Mouse (Mus musculus): ENCODE data around the gene Fam90a1b.

DNA sequence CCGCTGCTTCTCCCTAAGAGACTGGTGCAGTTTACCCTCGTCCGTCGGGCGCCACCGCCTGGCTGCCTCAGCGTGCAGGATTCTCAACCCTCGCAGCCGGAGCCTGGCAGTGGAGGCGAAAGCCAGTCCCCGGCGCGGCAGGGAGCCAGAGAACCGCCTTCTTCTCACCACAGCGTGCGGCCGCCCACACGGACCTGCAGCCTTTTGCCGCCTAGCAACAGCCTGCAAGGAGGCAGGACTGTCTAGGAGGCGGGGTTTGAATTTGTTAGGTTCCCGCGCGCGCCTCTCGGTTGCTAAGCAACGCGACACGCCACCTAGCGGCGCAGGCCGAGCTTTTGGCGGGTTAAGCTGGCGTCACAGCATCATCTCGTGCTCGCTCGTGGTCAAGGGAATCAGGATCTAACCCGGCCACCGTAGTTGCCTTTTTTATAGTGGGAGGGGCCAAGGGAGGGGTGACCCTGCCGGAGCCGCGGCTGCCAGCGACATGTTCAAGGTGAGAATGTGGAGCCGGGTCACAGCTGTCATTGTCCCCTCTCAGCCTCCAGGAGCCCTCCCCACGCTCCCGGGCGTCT, at the start of gene Fam90a1b, which contains the start of gene Apoo:
- peak; percentile 72 for TF ChIP-seq CTCF (IDR thresholded peaks at IDR 0.05)
- 0 out of 2 replicates have a peak, but pooled peaks have one; percentile 4 for TF ChIP-seq EP300 (IDR thresholded peaks at IDR 0.05)

Data from lung, postnatal 0 days (tissue).